Mouse (Mus musculus) adipocyte (in vitro differentiated cells): ENCODE data around the gene Sst.

Experiments
- DNase-seq: peaks from one replicate; pipeline ENCODE4 v3.0.0-alpha.2; 2016; ENCODE audit warnings: low spot score

Sst gene

GRCm38 (mm10) chr16:23885098-23885497 lies 5.7 kb downstream of the Sst start:
- DNase-seq, result no peak

- DNase-seq, result no peak
Measured at GRCm38 (mm10) chr16:23855242-23855641, 35.5 kb downstream of the Sst start.

- DNase-seq, result no peak
Measured at GRCm38 (mm10) chr16:23849720-23850119, 41.0 kb downstream of the Sst start.

- no peak for DNase-seq
Measured at GRCm38 (mm10) chr16:23849176-23849575, 41.6 kb downstream of the Sst start.

GRCm38 (mm10) chr16:23844622-23845021 lies 46.1 kb downstream of the Sst start:
- no peak for DNase-seq

GRCm38 (mm10) chr16:23842609-23843008 lies 48.1 kb downstream of the Sst start:
- DNase-seq, result no peak
